Mouse (Mus musculus) brain, adult 10 weeks (tissue): ENCODE measurements around the gene Cnpy2. TPM values are rescaled to one million over a fixed set of nuclear protein-coding genes. Genes with fewer than 3 reads are reported as not detected.

ENCODE experiments used
- polyA plus RNA-seq: library from polyadenylated mRNA; stranded (reverse); fragments of 350-450 nt; fragmentation: Illumina TruSeq; extraction: RNeasy Lipid Tissue Mini Kit (QIAGEN cat#74804); gene quantifications from one replicate; pipeline ENCODE4 v1.2.3, GENCODE M21; 2015; ENCODE audit warnings: low read depth, low replicate concordance

Gene Cnpy2
- 94.6 TPM for polyA plus RNA-seq

DNA sequence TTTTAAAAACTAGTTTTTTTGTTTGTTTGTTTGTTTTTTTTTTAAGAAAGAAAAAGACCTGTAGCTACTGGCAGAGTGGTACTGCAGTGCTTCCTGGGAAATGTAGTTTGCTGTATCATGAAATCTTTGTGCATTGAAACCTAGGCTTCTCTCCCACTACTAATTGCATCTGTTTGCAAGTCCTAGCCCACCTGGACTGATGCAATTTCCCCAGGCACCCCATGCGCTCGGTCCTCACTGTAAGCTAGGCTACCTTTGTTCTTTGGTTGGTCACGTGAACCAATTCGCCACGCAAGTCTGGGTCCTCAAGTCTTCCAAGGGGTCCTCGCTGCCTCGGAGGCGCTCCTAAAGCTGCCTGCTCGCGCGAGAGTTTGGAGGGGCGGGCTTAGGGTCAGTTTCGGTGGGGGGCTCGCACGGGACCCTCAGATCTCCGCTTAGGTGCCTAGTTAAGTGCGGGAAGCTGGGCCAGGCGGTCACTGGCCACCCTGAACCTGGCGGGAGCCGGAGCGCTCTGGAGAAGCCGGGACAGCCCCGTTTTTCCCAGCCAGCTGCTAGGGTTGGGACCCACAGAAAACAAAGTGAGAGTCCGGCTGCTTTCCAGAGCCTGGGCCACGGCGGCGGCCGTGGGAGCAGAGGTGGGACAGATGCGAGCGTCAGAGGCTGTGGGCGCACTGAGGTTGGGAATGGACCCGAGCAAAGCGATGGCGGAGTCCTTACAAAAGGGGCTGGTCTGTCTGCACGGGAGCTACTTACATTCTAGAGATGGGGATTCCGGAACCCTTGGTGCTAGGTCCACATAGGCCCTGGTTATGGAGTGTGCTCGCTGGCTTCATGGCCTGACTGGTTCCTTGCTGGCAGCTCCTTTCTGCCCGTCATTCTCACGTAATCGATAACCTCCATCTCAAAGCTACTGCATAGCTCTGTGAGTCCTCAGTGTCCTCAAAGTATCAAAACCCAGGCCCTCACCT lies at the start of gene Cnpy2:
Gene Cnpy2, plus strand, starts transcription at position 319 of the 968 bp plus-strand sequence.

GRCm38 (mm10) chr10:128298702-128299171 lies 23.5 kb upstream of the Cnpy2 start, which contains the start of gene Il23a:
Il23a (minus strand) TSS chr10:128298752.

DNA sequence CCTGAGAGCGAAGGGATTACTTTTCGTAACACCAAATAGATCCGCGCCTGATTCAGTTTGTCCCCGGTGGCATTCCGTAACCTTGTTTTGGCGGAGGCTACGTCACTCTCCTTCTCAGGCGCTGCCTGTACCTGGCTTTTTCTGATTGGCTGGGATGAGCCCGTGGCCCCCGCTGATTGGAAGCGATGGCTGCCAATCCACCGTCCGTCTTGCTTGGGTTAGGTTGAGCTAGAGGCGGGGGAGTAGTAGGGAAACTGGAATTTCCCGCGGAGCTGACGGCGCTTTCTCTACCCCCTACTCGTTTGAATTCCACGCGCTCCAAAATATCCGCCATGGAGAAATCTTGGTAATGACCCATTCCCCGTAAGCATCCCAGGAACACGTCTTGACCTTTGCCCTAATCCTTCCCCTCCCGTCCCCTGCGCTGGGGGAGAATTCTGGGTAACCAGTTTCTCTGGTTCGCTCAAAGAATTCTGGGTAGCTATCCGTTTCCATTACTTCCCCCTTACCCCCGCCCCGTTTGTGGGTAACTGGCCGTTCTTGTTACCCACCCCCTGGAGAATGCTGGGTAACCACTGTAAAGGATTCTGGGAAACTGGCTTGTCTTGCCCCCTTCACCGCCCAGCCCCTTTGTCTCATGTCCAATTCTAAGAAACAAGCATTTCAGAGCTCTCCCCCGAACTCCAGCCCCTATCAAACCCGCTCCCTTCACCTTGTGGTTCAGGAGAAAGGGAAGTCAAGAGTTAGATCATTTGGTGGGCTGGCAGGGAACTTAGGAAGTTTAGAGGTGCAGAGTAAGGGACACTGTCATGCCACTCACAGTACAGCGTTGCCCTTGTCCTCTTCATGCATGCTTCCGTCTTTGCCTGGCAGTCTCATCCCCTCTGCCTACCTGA lies 18.9 kb upstream of the Cnpy2 start, which contains the start of gene Pan2:
Gene Pan2, plus strand, starts transcription at position 210 of the 896 bp plus-strand sequence.

GRCm38 (mm10) chr10:128337306-128338181 lies 15.3 kb downstream of the Cnpy2 start, which contains the start of gene Cs:
Cs (plus strand) TSS chr10:128337734.

GRCm38 (mm10) chr10:128368402-128369217 lies 46.4 kb downstream of the Cnpy2 start, which contains the start of gene Coq10a:
Coq10a (minus strand) TSS chr10:128368997.

DNA sequence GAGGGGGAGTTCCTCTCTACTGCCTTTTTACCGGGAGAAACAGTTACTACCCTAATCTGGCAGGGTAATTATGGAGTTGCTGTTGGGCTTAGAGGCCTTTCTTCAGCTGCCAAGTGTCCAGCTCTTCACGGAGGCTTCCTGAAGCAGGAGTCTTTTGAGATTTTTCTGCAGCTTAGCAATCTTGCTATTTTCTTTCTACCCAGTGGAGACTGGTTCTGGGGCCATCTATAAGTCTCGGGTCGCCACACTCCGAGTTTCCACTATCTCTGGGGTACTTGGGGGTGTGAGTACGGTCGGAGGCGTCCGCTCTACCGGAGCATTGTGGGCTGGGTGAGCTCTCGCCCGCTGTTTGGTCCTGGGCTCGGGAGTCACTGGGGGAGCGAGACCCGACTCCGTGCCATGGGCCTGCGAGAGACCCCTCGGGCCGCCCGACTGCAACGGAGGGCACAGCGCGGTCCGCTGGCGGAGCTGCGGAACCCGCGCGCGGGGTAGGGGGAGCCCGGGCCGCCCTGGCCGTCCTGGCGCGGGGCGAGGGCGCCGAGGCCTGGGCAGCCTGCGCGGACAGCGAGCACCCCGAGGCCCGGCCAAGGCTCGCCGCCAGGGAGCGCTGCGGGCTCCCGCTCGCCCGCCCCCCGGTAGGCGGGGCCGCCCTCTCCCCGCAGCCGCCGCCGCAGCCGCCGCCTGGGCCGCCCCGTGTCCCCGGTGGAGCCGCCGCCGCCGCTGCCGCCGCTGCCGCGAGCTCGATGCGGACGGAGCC lies 54.4 kb downstream of the Cnpy2 start, which contains the start of gene Ankrd52:
Gene Ankrd52, plus strand, starts transcription at position 661 of the 757 bp plus-strand sequence.

Other genes with a start within 250 kb of the Cnpy2 start
- 1,953 TPM for gene Atp5b, start 239.2 kb upstream of the Cnpy2 start, polyA plus RNA-seq
- gene Baz2a, start 230.9 kb upstream of the Cnpy2 start, polyA plus RNA-seq: 20.7 TPM
- 11.2 TPM for gene Rbms2, start 142.2 kb upstream of the Cnpy2 start, polyA plus RNA-seq
- gene Gls2, start 128.0 kb upstream of the Cnpy2 start, polyA plus RNA-seq: 39.5 TPM
- gene Spryd4, start 110.7 kb upstream of the Cnpy2 start, polyA plus RNA-seq: 11.4 TPM
- gene Mip, start 96.6 kb upstream of the Cnpy2 start, polyA plus RNA-seq: not detected
- 4.7 TPM for gene Timeless, start 90.4 kb upstream of the Cnpy2 start, polyA plus RNA-seq
- not detected for gene Apon, start 68.4 kb upstream of the Cnpy2 start, polyA plus RNA-seq
- gene Apof, start 53.8 kb upstream of the Cnpy2 start, polyA plus RNA-seq: not detected
- gene Stat2, start 51.9 kb upstream of the Cnpy2 start, polyA plus RNA-seq: 22.9 TPM
- 0.46 TPM for gene Il23a, start 23.7 kb upstream of the Cnpy2 start, polyA plus RNA-seq
- 13.7 TPM for gene Pan2, start 19.1 kb upstream of the Cnpy2 start, polyA plus RNA-seq
- 216 TPM for gene Cs, start 15.3 kb downstream of the Cnpy2 start, polyA plus RNA-seq
- 67.8 TPM for gene Coq10a, start 46.5 kb downstream of the Cnpy2 start, polyA plus RNA-seq
- 25.4 TPM for gene Ankrd52, start 54.7 kb downstream of the Cnpy2 start, polyA plus RNA-seq
- gene Slc39a5, start 78.8 kb downstream of the Cnpy2 start, polyA plus RNA-seq: 0.57 TPM
- gene Nabp2, start 89.0 kb downstream of the Cnpy2 start, polyA plus RNA-seq: 120 TPM
- 73.7 TPM for gene Rnf41, start 89.2 kb downstream of the Cnpy2 start, polyA plus RNA-seq
- gene Smarcc2, start 136.8 kb downstream of the Cnpy2 start, polyA plus RNA-seq: 140 TPM
- 1,213 TPM for gene Myl6, start 171.7 kb downstream of the Cnpy2 start, polyA plus RNA-seq
- 33.8 TPM for gene Myl6b, start 176.2 kb downstream of the Cnpy2 start, polyA plus RNA-seq
- gene Esyt1, start 203.4 kb downstream of the Cnpy2 start, polyA plus RNA-seq: 8.8 TPM
- gene Zc3h10, start 225.3 kb downstream of the Cnpy2 start, polyA plus RNA-seq: 13.1 TPM
- gene Rpl41, start 226.8 kb downstream of the Cnpy2 start, polyA plus RNA-seq: 1,818 TPM
- 67.6 TPM for gene Pa2g4, start 243.5 kb downstream of the Cnpy2 start, polyA plus RNA-seq